Mouse (Mus musculus): ENCODE measurements around the gene Wfdc15b. TPM values are rescaled to one million over a fixed set of nuclear protein-coding genes. Genes with fewer than 3 reads are reported as not detected.
"Not testable (repeated sequence)": the region's sequence is repeated elsewhere in the genome, so short reads cannot be mapped to it uniquely, and the experiment has no call there.

The Wfdc15b gene
- polyA plus RNA-seq (2014; fragmentation: Nextera tagmentation; extraction: Ambion mirVana), result not detected in 2 replicates

- no peak within 1 kb of the TSS for H3K27ac ChIP-seq (ENCODE audit: low read depth, low read length)
- 84% methylated on average over 11 of the region's 11 CpGs for WGBS
- no peaks in the 10 kb centered on the region for H3K27me3 ChIP-seq (replicated peaks; ENCODE audit: control insufficient read depth, insufficient read depth, low read length)
- no peaks in the 10 kb centered on the region for H3K9me3 ChIP-seq (replicated peaks; ENCODE audit: control insufficient read depth, low read length)
- no peaks in the 10 kb centered on the region for H3K4me1 ChIP-seq (ENCODE audit: control insufficient read depth, insufficient read depth, low read length)
- no peaks in the 10 kb centered on the region for H3K36me3 ChIP-seq (ENCODE audit: control insufficient read depth, insufficient read depth, low read length)
- H3K4me2 ChIP-seq (ENCODE audit: low read length), result no peak within 1 kb of the TSS
- ATAC-seq (no peak), DNase-seq (ENCODE audit: low spot score) (no peak)
- no peak within 1 kb of the TSS for H3K9ac ChIP-seq (ENCODE audit: low read length)
- no peak within 1 kb of the TSS for H3K4me3 ChIP-seq (ENCODE audit: low read depth, low read length)
Measured at GRCm38 (mm10) chr2:164221522-164221921, at the start of gene Wfdc15b. TSS of gene Wfdc15b (minus strand) at chr2:164221660.

GRCm38 (mm10) chr2:164256540-164256939 lies 35.1 kb upstream of the Wfdc15b start, which contains the start of gene Svs3b:
TSS of gene Svs3b (minus strand) at chr2:164256640.
- DNase-seq (ENCODE audit: low spot score); H3K27me3 ChIP-seq (replicated peaks; ENCODE audit: control insufficient read depth, insufficient read depth, low read length); H3K36me3 ChIP-seq (ENCODE audit: control insufficient read depth, insufficient read depth, low read length); H3K4me3 ChIP-seq (ENCODE audit: low read depth, low read length); H3K9ac ChIP-seq (ENCODE audit: low read length); H3K27ac ChIP-seq (ENCODE audit: low read depth, low read length); ATAC-seq; H3K9me3 ChIP-seq (replicated peaks; ENCODE audit: control insufficient read depth, low read length); H3K4me1 ChIP-seq (ENCODE audit: control insufficient read depth, insufficient read depth, low read length); H3K4me2 ChIP-seq (ENCODE audit: low read length): not testable (repeated sequence)
- WGBS, result 95% methylated on average over 1 of the region's 1 CpGs

DNA sequence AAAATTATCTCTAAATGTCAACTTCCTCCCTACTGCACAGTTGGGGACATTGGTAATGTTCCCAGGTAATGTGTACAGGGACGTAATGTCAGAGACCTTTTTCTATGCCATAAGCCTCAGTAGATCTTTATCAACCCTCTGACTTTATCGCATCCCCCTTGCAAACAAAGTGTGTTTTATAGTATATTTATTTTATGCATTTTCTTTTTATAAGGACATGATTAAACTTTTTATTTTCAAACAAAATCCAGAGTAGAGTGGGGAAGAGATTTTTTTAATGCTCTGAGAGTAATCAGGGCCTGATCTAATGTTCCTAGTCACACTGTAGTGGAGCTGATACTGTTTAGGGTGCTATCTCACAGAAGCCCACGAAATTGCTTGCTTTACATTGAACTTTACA lies 16.9 kb upstream of the Wfdc15b start, which contains the start of gene Svs2:
Gene Svs2, minus strand, starts transcription at position 101 of the 400 bp plus-strand sequence.
- DNase-seq (ENCODE audit: low spot score) (no peak), ATAC-seq (no peak)
- Histone ChIP-seq H3K9me3 (replicated peaks; ENCODE audit: control insufficient read depth, low read length) (no peaks in the 10 kb centered on the region), H3K27me3 (replicated peaks; ENCODE audit: control insufficient read depth, insufficient read depth, low read length) (no peaks in the 10 kb centered on the region), H3K4me1 (ENCODE audit: control insufficient read depth, insufficient read depth, low read length) (no peaks in the 10 kb centered on the region), H3K4me3 (ENCODE audit: low read depth, low read length) (no peak within 1 kb of the TSS), H3K36me3 (ENCODE audit: control insufficient read depth, insufficient read depth, low read length) (no peaks in the 10 kb centered on the region), H3K27ac (ENCODE audit: low read depth, low read length) (no peak within 1 kb of the TSS), H3K9ac (ENCODE audit: low read length) (no peak within 1 kb of the TSS), H3K4me2 (ENCODE audit: low read length) (no peak within 1 kb of the TSS)
- 88% methylated on average over 3 of the region's 3 CpGs for WGBS

- WGBS, result 91% methylated on average over 8 of the region's 8 CpGs
- Histone ChIP-seq H3K9me3 (replicated peaks; ENCODE audit: control insufficient read depth, low read length) (no peaks in the 10 kb centered on the region), H3K36me3 (ENCODE audit: control insufficient read depth, insufficient read depth, low read length) (no peaks in the 10 kb centered on the region), H3K4me2 (ENCODE audit: low read length) (no peak overlapping the region), H3K4me3 (ENCODE audit: low read depth, low read length) (no peak overlapping the region), H3K9ac (ENCODE audit: low read length) (no peak overlapping the region), H3K27ac (ENCODE audit: low read depth, low read length) (no peak overlapping the region), H3K27me3 (replicated peaks; ENCODE audit: control insufficient read depth, insufficient read depth, low read length) (no peaks in the 10 kb centered on the region), H3K4me1 (ENCODE audit: control insufficient read depth, insufficient read depth, low read length) (no peaks in the 10 kb centered on the region)
- no peak for DNase-seq (ENCODE audit: low spot score)
- no peak for ATAC-seq
Measured at GRCm38 (mm10) chr2:164232671-164233070, 11.2 kb upstream of the Wfdc15b start.

DNA sequence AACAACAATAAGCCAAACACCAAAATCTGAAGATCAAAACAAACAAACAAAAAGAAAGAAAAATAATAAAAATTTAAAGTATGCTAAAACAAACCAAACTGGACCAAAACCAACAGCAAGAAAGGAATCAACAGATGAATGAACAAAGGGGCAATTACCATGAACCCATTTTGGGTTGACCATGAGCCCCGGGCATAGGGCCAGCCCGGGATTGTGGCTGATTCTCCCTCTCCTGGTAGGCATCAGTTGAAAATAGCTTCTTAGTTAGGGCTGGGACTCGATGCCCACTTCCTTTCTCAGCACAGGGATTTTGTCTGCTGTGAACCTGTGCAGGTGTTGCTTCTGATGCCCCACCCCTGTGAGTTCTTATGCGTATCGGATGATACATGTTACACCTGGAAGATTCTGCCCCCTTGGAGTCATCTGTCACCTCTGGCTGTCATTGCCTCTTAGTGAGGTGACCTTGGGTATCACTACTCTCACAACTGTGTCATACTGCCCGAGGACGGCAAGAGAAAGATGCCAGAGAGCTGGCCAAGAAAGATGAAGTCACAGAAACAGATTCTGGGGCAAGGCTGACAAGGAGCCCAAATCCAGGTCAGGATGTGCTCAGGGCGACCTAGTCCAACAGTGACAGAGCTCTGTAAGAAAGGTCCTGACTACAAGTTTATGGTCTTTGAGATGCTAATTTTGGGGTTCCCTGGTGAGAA lies 7.1 kb upstream of the Wfdc15b start:
- Histone ChIP-seq H3K36me3 (ENCODE audit: control insufficient read depth, insufficient read depth, low read length) (no peaks in the 10 kb centered on the region), H3K9ac (ENCODE audit: low read length) (no peak overlapping the region), H3K27me3 (replicated peaks; ENCODE audit: control insufficient read depth, insufficient read depth, low read length) (no peaks in the 10 kb centered on the region), H3K4me1 (ENCODE audit: control insufficient read depth, insufficient read depth, low read length) (no peaks in the 10 kb centered on the region), H3K4me3 (ENCODE audit: low read depth, low read length) (no peak overlapping the region), H3K27ac (ENCODE audit: low read depth, low read length) (no peak overlapping the region), H3K4me2 (ENCODE audit: low read length) (no peak overlapping the region), H3K9me3 (replicated peaks; ENCODE audit: control insufficient read depth, low read length) (no peaks in the 10 kb centered on the region)
- 82% methylated on average over 8 of the region's 8 CpGs for WGBS
- ATAC-seq (no peak), DNase-seq (ENCODE audit: low spot score) (no peak)

DNA sequence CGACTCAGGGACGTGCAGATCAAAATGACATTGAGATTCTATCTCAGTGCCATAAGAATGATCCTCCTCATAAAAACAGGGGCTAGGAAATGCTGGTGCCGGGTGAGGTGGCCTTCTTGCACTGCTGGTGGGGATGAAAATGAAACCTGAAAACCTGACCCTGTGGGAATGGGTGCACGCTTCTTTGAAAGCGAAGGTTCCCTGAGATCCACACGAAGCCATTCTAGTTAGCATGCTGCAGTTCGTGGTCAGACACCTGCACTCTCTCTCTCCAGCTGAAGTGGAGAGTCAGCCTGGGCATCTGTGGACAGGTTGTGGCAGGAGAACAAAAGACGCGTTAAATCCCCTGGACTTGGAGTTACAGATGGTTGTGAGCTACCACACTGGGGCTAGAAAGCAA lies 2.2 kb downstream of the Wfdc15b start:
- no peaks in the 10 kb centered on the region for H3K36me3 ChIP-seq (ENCODE audit: control insufficient read depth, insufficient read depth, low read length)
- no peaks in the 10 kb centered on the region for H3K9me3 ChIP-seq (replicated peaks; ENCODE audit: control insufficient read depth, low read length)
- no peak overlapping the region for H3K4me3 ChIP-seq (ENCODE audit: low read depth, low read length)
- no peaks in the 10 kb centered on the region for H3K27me3 ChIP-seq (replicated peaks; ENCODE audit: control insufficient read depth, insufficient read depth, low read length)
- no peak for DNase-seq (ENCODE audit: low spot score)
- no peak for ATAC-seq
- no peak overlapping the region for H3K9ac ChIP-seq (ENCODE audit: low read length)
- no peaks in the 10 kb centered on the region for H3K4me1 ChIP-seq (ENCODE audit: control insufficient read depth, insufficient read depth, low read length)
- H3K4me2 ChIP-seq (ENCODE audit: low read length), result no peak overlapping the region
- 83% methylated on average over 9 of the region's 9 CpGs for WGBS
- H3K27ac ChIP-seq (ENCODE audit: low read depth, low read length), result no peak overlapping the region

- no peak for DNase-seq (ENCODE audit: low spot score)
- H3K4me2 ChIP-seq (ENCODE audit: low read length), result no peak overlapping the region
- WGBS, result 91% methylated on average over 5 of the region's 5 CpGs
- no peaks in the 10 kb centered on the region for H3K36me3 ChIP-seq (ENCODE audit: control insufficient read depth, insufficient read depth, low read length)
- no peaks in the 10 kb centered on the region for H3K4me1 ChIP-seq (ENCODE audit: control insufficient read depth, insufficient read depth, low read length)
- no peak overlapping the region for H3K4me3 ChIP-seq (ENCODE audit: low read depth, low read length)
- H3K27ac ChIP-seq (ENCODE audit: low read depth, low read length), result no peak overlapping the region
- no peaks in the 10 kb centered on the region for H3K9me3 ChIP-seq (replicated peaks; ENCODE audit: control insufficient read depth, low read length)
- no peak for ATAC-seq
- no peaks in the 10 kb centered on the region for H3K27me3 ChIP-seq (replicated peaks; ENCODE audit: control insufficient read depth, insufficient read depth, low read length)
- no peak overlapping the region for H3K9ac ChIP-seq (ENCODE audit: low read length)
Measured at GRCm38 (mm10) chr2:164212711-164213110, 8.7 kb downstream of the Wfdc15b start.

DNA sequence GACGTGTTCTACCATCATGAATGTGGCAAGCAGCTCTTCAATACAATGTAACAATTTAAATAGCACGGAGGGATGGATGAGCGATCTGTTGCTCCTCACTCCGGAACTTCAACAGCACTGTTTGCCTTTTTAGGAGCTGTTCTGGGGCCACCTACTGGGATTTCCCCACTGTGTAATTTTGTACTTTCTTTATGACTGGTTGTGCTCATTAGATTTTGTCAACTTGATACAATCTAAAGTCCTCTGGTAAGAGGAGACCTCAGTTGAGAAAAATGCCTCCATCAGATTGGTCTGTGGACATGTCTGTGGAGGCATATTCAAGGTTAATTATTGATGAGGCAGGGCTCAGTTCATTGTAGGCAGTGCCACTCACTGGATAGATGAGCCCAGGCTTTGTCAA lies 10.6 kb downstream of the Wfdc15b start:
- Histone ChIP-seq H3K4me3 (ENCODE audit: low read depth, low read length) (no peak overlapping the region), H3K27me3 (replicated peaks; ENCODE audit: control insufficient read depth, insufficient read depth, low read length) (no peaks in the 10 kb centered on the region), H3K9me3 (replicated peaks; ENCODE audit: control insufficient read depth, low read length) (no peaks in the 10 kb centered on the region), H3K27ac (ENCODE audit: low read depth, low read length) (no peak overlapping the region), H3K4me2 (ENCODE audit: low read length) (no peak overlapping the region), H3K9ac (ENCODE audit: low read length) (no peak overlapping the region), H3K36me3 (ENCODE audit: control insufficient read depth, insufficient read depth, low read length) (no peaks in the 10 kb centered on the region), H3K4me1 (ENCODE audit: control insufficient read depth, insufficient read depth, low read length) (no peaks in the 10 kb centered on the region)
- ATAC-seq (no peak), DNase-seq (ENCODE audit: low spot score) (no peak)
- WGBS, result 88% methylated on average over 4 of the region's 4 CpGs

- H3K9ac ChIP-seq (ENCODE audit: low read length), result no peak overlapping the region
- no peak for DNase-seq (ENCODE audit: low spot score)
- no peaks in the 10 kb centered on the region for H3K27me3 ChIP-seq (replicated peaks; ENCODE audit: control insufficient read depth, insufficient read depth, low read length)
- H3K27ac ChIP-seq (ENCODE audit: low read depth, low read length), result no peak overlapping the region
- H3K4me3 ChIP-seq (ENCODE audit: low read depth, low read length), result no peak overlapping the region
- no peaks in the 10 kb centered on the region for H3K9me3 ChIP-seq (replicated peaks; ENCODE audit: control insufficient read depth, low read length)
- H3K4me1 ChIP-seq (ENCODE audit: control insufficient read depth, insufficient read depth, low read length), result no peaks in the 10 kb centered on the region
- ATAC-seq, result no peak
- WGBS, result 91% methylated on average over 4 of the region's 4 CpGs
- no peak overlapping the region for H3K4me2 ChIP-seq (ENCODE audit: low read length)
- no peaks in the 10 kb centered on the region for H3K36me3 ChIP-seq (ENCODE audit: control insufficient read depth, insufficient read depth, low read length)
Measured at GRCm38 (mm10) chr2:164206676-164207075, 14.8 kb downstream of the Wfdc15b start.

Measured in forebrain, embryonic 14.5 days (tissue).